Mouse (Mus musculus): ENCODE measurements around the gene Uqcrh.

Gene Uqcrh

DNA sequence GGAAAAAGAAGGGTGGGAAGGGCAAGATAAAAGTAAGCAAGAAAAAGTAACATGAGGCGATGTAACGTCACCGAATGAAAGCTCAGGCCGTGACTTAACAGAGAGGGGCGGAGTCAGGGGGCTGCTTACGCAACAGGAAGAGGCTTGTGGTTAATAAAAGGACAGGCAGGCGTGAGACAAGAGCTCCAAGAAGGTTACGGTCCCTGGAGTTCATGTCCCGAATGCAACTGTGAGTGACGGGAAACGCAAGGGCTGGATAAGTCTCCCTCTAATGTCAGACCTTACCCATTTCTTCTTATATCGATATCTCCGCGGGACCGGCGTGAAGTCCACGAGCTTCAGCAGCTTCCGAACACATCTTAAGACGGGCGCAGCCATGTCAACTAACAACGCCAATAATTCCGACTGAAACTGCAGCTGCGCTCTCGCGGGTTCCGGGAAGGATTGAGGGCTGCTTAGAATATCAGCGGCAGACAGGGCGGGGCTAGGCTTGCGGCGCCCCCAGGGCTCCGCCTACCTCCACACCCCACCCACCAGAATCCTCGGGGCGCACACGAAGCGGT lies 21.4 kb downstream of the Uqcrh start, which contains the start of gene Nsun4:
TSS of gene Nsun4 (minus strand) at position 478 of the 563 bp plus-strand sequence.
- DNase-seq, result peak; percentile 91

DNA sequence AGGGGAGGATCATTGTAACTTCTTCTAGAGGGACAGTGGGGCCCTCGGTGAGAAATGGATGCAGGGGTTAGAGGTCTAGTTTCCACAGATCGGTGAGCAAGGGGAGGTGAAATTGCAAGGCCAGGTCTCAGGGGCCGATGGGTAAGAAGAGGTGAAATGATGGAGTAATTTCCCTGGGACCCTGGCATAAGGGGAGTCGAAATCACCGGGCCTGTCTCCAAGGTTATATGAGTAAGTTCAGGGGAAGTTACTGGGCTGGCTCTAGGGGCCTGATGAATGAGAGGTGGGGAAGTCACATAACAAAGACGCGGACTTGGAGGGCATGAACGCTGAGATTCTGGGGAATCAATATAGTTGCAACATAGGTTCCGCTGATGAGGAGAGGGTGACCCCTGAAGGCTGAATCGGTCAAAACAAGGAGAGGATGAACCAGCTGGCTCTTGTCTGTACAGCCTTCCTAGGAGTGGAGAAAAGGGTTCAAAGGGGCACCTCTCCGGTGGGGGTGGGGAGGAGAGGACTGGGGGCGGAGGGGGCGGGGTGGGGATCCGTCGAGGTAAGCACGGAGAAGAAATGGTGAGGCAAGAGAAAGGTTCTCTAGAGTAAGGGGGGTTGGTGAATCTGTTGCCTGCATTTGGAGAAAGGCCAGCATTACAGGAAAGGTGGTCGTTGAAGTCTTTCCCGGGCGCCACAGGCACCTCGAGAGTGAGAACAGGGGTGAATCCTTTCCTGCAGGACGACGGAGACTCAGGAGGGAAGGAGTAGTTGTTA lies 22.2 kb downstream of the Uqcrh start:
- no peak for DNase-seq

DNA sequence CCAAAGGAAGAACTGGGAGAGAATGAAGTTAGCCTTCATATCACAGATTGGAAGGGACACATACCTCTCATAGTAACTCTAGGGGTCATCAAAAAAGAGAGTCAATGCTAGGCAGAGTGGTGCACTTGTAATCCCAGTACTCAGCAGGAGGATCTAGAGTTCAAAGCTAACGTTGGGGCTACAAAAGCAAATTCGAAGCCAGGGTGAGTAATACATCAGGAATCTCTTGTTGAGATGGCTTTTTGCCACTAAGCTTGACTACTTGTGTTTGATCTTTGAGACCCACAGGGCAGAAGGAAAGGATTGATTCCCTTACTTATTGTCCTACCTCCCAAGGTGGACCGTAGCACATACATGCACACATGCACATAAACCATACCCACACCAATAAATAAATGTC lies 25.7 kb downstream of the Uqcrh start:
- DNase-seq, result no peak

GRCm38 (mm10) chr4:116048130-116048920 lies 26.5 kb downstream of the Uqcrh start:
- no peak for DNase-seq

GRCm38 (mm10) chr4:116047681-116048080 lies 27.2 kb downstream of the Uqcrh start:
- no peak for DNase-seq

DNA sequence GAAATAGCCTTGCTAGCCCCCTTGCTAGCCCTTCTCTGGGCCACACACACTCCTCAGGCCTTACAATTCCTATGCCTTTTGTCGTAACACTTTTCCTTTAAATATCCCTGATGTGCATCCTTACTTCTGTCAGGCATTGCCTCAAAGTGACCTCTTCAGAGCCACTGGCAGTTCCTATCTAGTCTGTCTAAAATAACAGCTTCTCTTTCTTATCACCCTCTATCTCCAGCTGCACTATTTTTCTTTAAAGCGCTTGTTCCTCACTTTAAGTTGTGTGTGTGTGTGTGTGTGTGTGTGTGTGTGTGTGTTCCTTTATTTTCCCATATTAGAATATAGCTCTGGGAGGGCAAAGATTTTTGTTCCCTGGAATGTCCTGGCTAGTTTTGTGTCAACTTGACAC lies 28.3 kb downstream of the Uqcrh start:
- DNase-seq, result no peak

DNA sequence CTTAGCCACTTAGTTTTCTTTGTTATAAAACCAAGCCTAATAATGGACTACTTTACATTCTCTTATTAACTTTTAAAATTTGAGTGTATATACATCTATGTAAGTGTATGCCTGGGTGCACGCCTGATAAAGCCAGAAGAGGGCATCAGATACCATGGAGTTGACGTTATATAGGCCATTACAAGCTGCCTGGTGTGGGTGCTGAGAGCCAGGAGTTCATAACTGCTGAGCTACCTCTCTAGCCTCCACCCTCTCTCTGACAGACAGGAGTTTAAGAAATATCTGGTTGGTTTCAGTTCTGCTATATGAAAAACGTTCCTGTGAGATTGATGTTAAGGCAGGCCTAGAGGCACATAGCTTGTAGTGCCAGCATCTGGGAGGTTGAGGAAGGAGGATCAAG lies 32.7 kb downstream of the Uqcrh start:
- DNase-seq, result no peak

DNA sequence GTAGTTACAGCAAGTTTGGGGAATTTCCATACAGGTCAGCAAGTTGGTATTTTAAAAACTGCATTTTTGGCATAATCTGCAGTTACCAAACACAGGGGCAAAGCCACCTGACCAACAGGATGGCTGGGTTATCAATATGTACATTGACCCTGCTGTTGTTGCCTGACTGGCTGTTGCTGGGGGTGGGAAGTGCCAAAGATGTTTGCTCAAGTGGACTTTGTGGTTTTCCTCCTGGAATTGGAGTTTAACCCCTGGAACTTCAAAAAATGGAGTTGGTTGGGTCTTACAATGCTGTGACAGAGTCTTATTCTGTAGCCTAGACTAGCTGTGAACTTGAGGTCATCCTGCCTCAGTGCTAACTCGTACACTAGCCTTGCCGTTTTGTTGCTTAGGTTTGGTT lies 34.4 kb downstream of the Uqcrh start:
- no peak for DNase-seq

GRCm38 (mm10) chr4:116033374-116033773 lies 41.5 kb downstream of the Uqcrh start:
- DNase-seq, result peak; percentile 61

- no peak for DNase-seq
Measured at GRCm38 (mm10) chr4:116032906-116033305, 42.0 kb downstream of the Uqcrh start.

- no peak for DNase-seq
Measured at GRCm38 (mm10) chr4:116017902-116018746, 56.7 kb downstream of the Uqcrh start, which contains the start of gene Faah. Gene Faah, minus strand, starts transcription at chr4:116017926.

DNA sequence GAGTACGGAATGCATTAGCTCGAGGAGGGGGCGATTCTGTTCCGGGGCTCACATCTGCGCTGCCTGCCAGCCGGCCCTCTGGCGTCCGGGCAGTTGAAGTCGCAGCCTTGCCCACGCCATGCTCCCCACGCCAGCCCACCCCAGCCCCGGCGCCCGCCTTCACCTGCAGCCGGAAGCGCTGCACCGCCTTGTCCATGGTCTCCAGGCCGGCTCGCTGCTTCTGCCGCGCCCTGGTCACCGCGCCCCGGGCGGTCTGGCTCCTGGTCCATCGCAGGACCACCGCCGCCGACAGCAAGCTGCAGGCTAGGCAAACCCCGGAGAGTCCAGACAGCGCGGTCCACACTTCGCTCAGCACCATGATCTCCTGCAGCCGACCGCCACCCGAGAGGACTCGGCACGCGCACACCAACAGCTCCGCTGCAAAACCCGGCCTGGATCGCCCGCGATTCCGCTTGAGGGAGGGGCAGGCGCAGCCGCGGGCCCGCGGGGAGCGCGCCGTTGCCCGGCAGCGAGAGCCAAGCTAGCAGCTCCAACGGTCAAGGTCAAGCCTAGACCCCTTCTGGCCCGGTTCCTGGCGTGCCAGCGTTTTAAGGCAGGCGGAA lies 57.5 kb downstream of the Uqcrh start:
- DNase-seq, result peak; percentile 67
